Mouse (Mus musculus) kidney, embryonic 16.5 days (tissue): ENCODE measurements around the gene Afp. TPM values are rescaled to one million over a fixed set of nuclear protein-coding genes. Genes with fewer than 3 reads are reported as not detected.

Source experiments
- ATAC-seq: fragments of 200-750 bp; cut with Nextera tagmentation; 2 replicates; pipeline ENCODE4 v1.8.0; 2017; ENCODE audit warnings: moderate TSS enrichment; ENCODE audit not compliant: low FRiP score, low TSS enrichment
- H3K27ac ChIP-seq: fragments of 300-500 bp; sonication (generic); 2 replicates; pipeline ENCODE4 v1.5.1; 2014; ENCODE audit warnings: low read length
- H3K27me3 ChIP-seq: fragments of 300-500 bp; sonication (generic); 2 replicates; pipeline ENCODE4 v1.6.1; 2014; ENCODE audit warnings: low read length, control low read depth, mixed read lengths; ENCODE audit not compliant: insufficient read depth
- H3K36me3 ChIP-seq: fragments of 300-500 bp; sonication (generic); 2 replicates; pipeline ENCODE4 v1.6.1; 2014; ENCODE audit warnings: low read length, control low read depth, mixed read lengths; ENCODE audit not compliant: insufficient read depth
- H3K4me1 ChIP-seq: fragments of 300-500 bp; sonication (generic); 2 replicates; pipeline ENCODE4 v1.6.1; 2014; ENCODE audit warnings: low read length, control low read depth, mixed read lengths; ENCODE audit not compliant: insufficient read depth
- H3K4me2 ChIP-seq: fragments of 300-500 bp; sonication (generic); replicated peaks from 2 replicates; pipeline ENCODE4 v1.6.1; 2014; ENCODE audit warnings: low read depth, low read length
- H3K4me3 ChIP-seq: fragments of 300-500 bp; sonication (generic); 2 replicates; pipeline ENCODE4 v1.5.1; 2014; ENCODE audit warnings: mild to moderate bottlenecking, low read length
- H3K9ac ChIP-seq: fragments of 300-500 bp; sonication (generic); replicated peaks from 2 replicates; pipeline ENCODE4 v1.6.1; 2014; ENCODE audit warnings: low read length
- H3K9me3 ChIP-seq: fragments of 300-500 bp; sonication (generic); 2 replicates; pipeline ENCODE4 v1.6.1; 2016; ENCODE audit warnings: low read length, control low read depth
- WGBS: fragments of 180-500 bp; shearing (Covaris S2); extraction: QIAGEN DNeasy Blood & Tissue Kit; methylation state at CpG from one replicate; pipeline ENCODE4 v1.1.7; 2014; 5-methylcytosine and 5-hydroxymethylcytosine counted together
- polyA plus RNA-seq: library from polyadenylated mRNA; unstranded; fragments of >200 nt; fragmentation: Nextera tagmentation; extraction: Ambion mirVana; gene quantifications from 2 replicates; pipeline ENCODE4 v1.2.1, GENCODE M21; 2015

Gene Afp
- polyA plus RNA-seq, 1 experiment from 2014 or later = 139 TPM

DNA sequence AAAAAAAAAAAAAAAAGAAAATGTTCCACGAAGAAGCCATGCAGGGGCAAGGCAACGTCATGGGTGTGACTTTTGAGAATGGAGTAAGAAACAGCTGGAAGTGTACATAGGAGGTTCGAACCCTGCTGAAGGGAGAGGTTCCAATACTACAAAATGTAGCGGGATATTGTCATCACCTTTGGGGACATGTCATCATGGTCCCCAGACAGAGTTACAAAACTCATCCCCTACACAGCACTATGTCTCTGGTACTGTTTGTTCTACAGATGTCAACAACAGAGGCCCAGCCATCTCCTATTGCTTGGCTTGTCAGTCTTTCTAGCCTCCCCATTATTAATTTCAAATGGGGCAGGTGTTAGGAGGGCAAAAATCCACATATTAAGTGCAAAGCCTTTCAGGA, 16.6 kb upstream of the Afp start:
- H3K4me2 ChIP-seq = no peak overlapping the region
- no peak overlapping the region for H3K4me3 ChIP-seq
- 0 out of 2 replicates have a peak, but pooled peaks cover 2% of the 10 kb centered on the region for H3K27me3 ChIP-seq
- ATAC-seq = no peak
- H3K9ac ChIP-seq = no peak overlapping the region
- no peaks in the 10 kb centered on the region for H3K4me1 ChIP-seq
- whole genome bisulfite sequencing = 84% methylated on average over 4 of the region's 4 CpGs
- H3K9me3 ChIP-seq = no peaks in the 10 kb centered on the region
- H3K36me3 ChIP-seq = no peaks in the 10 kb centered on the region
- H3K27ac ChIP-seq = no peak overlapping the region

DNA sequence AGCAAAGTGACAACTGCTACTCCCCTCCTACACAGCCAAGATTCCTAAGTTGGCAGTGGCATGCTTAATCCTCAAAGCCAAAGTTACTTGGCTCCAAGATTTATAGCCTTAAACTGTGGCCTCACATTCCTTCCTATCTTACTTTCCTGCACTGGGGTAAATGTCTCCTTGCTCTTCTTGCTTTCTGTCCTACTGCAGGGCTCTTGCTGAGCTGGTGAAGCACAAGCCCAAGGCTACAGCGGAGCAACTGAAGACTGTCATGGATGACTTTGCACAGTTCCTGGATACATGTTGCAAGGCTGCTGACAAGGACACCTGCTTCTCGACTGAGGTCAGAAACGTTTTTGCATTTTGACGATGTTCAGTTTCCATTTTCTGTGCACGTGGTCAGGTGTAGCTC, 16.2 kb upstream of the Afp start:
- peak; percentile 57; the same call in 1 of the 2 replicates for ATAC-seq
- no peak overlapping the region for H3K9ac ChIP-seq
- no peaks in the 10 kb centered on the region for H3K9me3 ChIP-seq
- H3K4me3 ChIP-seq = no peak overlapping the region
- WGBS = 73% methylated on average over 5 of the region's 5 CpGs
- H3K27ac ChIP-seq = no peak overlapping the region
- H3K36me3 ChIP-seq = no peaks in the 10 kb centered on the region
- H3K27me3 ChIP-seq = 0 out of 2 replicates have a peak, but pooled peaks cover 2% of the 10 kb centered on the region
- no peaks in the 10 kb centered on the region for H3K4me1 ChIP-seq
- no peak overlapping the region for H3K4me2 ChIP-seq

DNA sequence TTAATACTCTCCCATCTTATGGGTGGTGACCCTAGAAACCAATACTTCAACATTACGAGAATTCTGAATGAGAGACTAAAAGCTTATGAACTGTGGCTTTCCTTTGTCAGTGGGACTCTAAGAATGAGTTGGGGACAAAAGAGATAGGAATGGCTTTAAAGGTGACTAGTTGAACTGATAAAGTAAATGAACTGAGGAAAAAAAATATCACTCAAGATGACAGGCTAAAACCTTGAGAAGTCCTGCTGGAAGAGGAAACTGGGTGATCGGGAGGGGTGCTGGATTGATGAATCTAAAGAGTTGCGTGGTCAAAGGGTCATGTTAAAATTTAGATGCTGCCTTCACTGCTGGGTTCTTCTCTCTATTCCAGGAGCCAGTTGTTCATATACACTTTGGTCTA, 13.8 kb upstream of the Afp start:
- H3K9me3 ChIP-seq = no peaks in the 10 kb centered on the region
- no peak overlapping the region for H3K27ac ChIP-seq
- H3K4me2 ChIP-seq = no peak overlapping the region
- no peaks in the 10 kb centered on the region for H3K4me1 ChIP-seq
- H3K9ac ChIP-seq = no peak overlapping the region
- no peak for ATAC-seq
- no peak overlapping the region for H3K4me3 ChIP-seq
- WGBS = 70% methylated on average over 3 of the region's 3 CpGs
- no peaks in the 10 kb centered on the region for H3K36me3 ChIP-seq
- no peaks in the 10 kb centered on the region for H3K27me3 ChIP-seq

DNA sequence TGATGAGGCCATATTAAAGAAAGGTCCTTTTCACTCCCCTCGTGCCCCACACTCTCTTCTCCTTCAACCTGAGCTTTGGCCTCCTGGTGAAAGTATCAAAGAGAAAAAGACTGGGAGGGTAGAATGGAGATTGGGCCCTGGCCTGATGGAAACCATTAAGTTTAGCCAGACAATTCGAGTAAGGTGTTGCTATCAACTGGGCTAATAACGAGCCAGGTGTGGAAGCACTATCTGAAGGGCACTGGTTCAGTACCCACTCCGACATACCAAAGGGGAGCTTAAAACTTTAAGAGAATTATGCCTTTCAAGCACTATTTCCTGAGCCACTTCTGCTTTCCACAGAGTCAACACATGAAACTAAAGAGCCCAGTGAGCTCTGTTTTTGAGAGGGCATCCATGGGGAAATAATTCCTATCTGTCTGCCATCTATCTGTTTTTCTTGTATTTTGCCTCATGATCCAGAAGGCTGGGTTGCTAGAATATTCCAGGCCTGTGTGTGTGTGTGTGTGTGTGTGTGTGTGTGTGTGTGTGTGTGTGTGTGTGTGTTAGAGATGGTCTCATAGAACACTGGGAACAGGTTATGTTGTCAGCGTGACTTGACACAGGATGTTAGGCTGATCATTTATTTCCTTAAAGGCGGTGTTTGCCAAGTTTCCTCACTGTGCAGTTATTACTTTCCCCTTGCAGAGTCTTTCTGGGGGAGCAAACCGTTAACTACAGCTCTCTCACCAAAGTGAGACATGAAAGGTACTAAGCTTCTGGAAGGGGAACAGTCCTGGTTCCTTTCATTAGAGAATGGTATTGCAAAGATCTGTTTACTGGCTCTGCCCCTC, 13.0 kb upstream of the Afp start:
- no peaks in the 10 kb centered on the region for H3K36me3 ChIP-seq
- 70% methylated on average over 7 of the region's 7 CpGs for WGBS
- H3K27ac ChIP-seq = no peak overlapping the region
- no peaks in the 10 kb centered on the region for H3K27me3 ChIP-seq
- no peak overlapping the region for H3K9ac ChIP-seq
- H3K4me2 ChIP-seq = no peak overlapping the region
- no peaks in the 10 kb centered on the region for H3K9me3 ChIP-seq
- H3K4me1 ChIP-seq = no peaks in the 10 kb centered on the region
- ATAC-seq = no peak
- H3K4me3 ChIP-seq = no peak overlapping the region

DNA sequence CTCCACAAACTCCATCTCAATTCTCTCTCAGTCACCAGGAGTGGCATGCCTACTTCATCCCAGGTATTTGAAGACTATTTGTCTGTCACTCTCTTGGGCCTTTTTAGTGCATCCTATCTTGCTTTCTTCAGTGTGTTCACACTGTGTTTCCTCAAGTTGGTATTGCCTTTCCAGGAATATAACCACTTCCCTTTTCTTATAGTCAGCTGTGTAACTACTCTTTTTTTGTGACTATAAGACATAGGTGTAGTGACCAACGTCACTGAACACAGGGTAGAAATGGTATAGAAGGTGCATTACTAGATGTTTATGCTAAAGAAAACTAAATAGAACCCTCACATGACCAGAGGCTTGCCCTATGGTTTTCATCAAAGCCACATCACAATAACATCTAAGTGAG, 11.7 kb upstream of the Afp start:
- Histone ChIP-seq H3K9me3 (no peaks in the 10 kb centered on the region), H3K27ac (no peak overlapping the region)
- WGBS = 88% methylated on average over 1 of the region's 1 CpGs

DNA sequence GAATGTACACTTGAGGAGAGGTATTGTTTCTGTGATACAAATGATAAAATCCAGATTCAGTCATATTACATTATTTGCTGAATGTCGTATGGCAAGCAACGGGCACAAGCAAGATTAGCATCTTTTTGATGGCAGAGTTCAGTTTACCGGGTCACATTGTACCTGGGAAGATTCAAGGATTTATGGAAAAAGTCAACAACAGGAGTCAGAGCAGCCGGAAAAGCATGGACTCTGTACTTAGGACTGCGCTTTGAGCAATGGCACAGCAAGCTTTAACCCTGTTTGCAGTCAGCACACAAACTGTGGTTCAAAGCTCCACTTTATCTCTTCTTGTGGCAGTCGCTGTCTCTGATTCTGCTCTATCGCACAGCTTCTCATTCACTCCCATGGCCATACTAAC, 4.9 kb upstream of the Afp start:
- H3K36me3 ChIP-seq = no peaks in the 10 kb centered on the region
- no peak overlapping the region for H3K4me2 ChIP-seq
- H3K27ac ChIP-seq = no peak overlapping the region
- WGBS = 84% methylated on average over 7 of the region's 7 CpGs
- ATAC-seq = no peak
- no peaks in the 10 kb centered on the region for H3K4me1 ChIP-seq
- H3K4me3 ChIP-seq = no peak overlapping the region
- H3K9me3 ChIP-seq = no peaks in the 10 kb centered on the region
- no peak overlapping the region for H3K9ac ChIP-seq
- no peaks in the 10 kb centered on the region for H3K27me3 ChIP-seq

More for the DNA sequence above, 11.7 kb upstream of the Afp start:
- Histone ChIP-seq H3K9ac (no peak overlapping the region), H3K36me3 (no peaks in the 10 kb centered on the region), H3K27me3 (no peaks in the 10 kb centered on the region), H3K4me3 (no peak overlapping the region), H3K4me2 (no peak overlapping the region), H3K4me1 (no peaks in the 10 kb centered on the region)
- ATAC-seq = no peak

DNA sequence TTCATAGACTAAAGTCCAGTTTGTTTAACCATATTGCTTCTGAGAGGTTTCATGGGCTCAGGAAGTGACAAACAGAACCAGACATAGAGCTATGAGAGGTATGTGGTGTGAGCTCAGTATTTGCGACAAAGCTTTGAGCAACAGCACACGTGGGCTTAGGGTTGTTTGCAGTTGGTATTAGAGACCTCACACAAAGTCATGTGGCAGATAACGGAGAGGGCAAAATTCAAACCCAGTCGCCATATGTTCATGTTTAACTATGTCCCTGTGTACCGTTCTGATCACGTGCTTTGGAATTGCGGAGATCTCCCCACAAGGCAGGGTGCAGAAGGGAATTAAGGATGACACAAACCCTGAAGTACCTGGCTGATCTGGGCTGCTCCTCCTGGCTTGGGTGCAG, 2.2 kb upstream of the Afp start:
- Histone ChIP-seq H3K4me3 (no peak overlapping the region), H3K4me1 (0 out of 2 replicates have a peak, but pooled peaks cover 4% of the 10 kb centered on the region), H3K4me2 (no peak overlapping the region), H3K27ac (no peak overlapping the region), H3K9ac (no peak overlapping the region), H3K36me3 (no peaks in the 10 kb centered on the region), H3K27me3 (no peaks in the 10 kb centered on the region), H3K9me3 (no peaks in the 10 kb centered on the region)
- ATAC-seq = no peak
- 86% methylated on average over 7 of the region's 7 CpGs for WGBS

DNA sequence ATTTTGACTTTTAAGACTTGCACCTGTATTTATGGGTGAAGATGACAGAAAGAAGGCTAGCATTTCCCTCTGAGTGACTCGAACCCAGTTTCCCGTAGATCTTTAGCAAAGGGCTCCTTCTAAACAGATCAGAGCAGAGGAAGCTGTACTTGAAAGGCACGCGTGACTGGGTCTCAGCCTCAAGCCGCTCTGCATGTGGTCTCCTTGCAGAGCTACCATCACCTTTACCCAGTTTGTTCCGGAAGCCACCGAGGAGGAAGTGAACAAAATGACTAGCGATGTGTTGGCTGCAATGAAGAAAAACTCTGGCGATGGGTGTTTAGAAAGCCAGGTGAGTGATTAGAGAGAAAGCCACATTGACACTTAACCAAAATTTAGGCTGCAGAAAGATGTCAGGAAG, 1.9 kb downstream of the Afp start:
- WGBS = 76% methylated on average over 9 of the region's 9 CpGs
- no peak overlapping the region for H3K4me2 ChIP-seq

DNA sequence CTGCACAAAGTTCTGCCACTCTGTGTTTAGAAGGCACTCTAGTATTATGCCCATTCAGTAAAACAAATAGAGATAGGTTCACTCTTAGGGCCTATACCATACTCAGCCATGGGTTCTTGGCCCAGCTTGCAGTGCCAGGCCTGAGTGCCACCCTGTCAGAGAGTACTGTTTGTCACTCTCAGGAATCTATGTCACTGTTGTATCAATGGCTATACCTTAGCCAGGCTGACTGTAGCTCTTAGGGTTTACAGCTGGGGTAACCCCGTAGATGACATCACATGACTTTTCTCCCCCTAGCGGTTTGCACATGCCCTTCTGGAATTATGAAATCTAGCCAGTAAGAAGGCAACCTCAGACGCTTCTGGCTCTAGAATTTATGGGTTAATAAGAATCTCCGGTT, 3.8 kb downstream of the Afp start:
- H3K27me3 ChIP-seq = no peaks in the 10 kb centered on the region
- no peaks in the 10 kb centered on the region for H3K9me3 ChIP-seq
- H3K4me1 ChIP-seq = 0 out of 2 replicates have a peak, but pooled peaks cover 4% of the 10 kb centered on the region
- no peaks in the 10 kb centered on the region for H3K36me3 ChIP-seq
- no peak overlapping the region for H3K4me2 ChIP-seq
- no peak overlapping the region for H3K27ac ChIP-seq
- no peak overlapping the region for H3K4me3 ChIP-seq
- H3K9ac ChIP-seq = no peak overlapping the region
- whole genome bisulfite sequencing = 86% methylated on average over 4 of the region's 4 CpGs
- no peak for ATAC-seq

More for the DNA sequence above, 1.9 kb downstream of the Afp start:
- H3K9me3 ChIP-seq = no peaks in the 10 kb centered on the region
- no peak overlapping the region for H3K27ac ChIP-seq
- no peak overlapping the region for H3K4me3 ChIP-seq
- no peaks in the 10 kb centered on the region for H3K36me3 ChIP-seq
- no peak overlapping the region for H3K9ac ChIP-seq
- H3K27me3 ChIP-seq = no peaks in the 10 kb centered on the region
- 0 out of 2 replicates have a peak, but pooled peaks cover 4% of the 10 kb centered on the region for H3K4me1 ChIP-seq
- ATAC-seq = peak; percentile 58; the same call in 1 of the 2 replicates

DNA sequence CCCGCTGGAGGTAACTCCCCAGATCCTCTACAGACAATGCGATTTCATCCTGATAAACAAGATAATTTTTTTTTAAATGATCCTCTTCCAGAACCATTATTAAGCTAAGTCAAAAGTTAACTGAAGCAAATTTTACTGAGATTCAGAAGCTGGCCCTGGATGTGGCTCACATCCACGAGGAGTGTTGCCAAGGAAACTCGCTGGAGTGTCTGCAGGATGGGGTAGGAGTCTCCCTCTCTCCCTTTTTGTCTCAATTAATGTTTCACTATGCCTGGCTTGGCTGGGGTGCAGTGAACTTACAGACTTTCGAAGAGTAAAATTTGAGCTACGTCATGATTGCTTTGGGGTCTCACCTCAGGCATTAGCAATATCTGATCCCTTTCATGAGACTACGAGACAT, 9.0 kb downstream of the Afp start:
- H3K27ac ChIP-seq = no peak overlapping the region
- H3K4me1 ChIP-seq = no peaks in the 10 kb centered on the region
- ATAC-seq = no peak
- no peaks in the 10 kb centered on the region for H3K27me3 ChIP-seq
- no peak overlapping the region for H3K9ac ChIP-seq
- no peak overlapping the region for H3K4me3 ChIP-seq
- H3K4me2 ChIP-seq = no peak overlapping the region
- no peaks in the 10 kb centered on the region for H3K36me3 ChIP-seq
- 71% methylated on average over 7 of the region's 7 CpGs for WGBS
- no peaks in the 10 kb centered on the region for H3K9me3 ChIP-seq
